Mouse (Mus musculus) ES-E14 (cell line): Measurements from ENCODE around the gene Creb1.

Experiments
- CHD2 ChIP-seq: IDR thresholded peaks from 2 replicates; pipeline ENCODE4 v1.6.1; 2014; ENCODE audit warnings: mild to moderate bottlenecking, low read depth, low read length, inconsistent platforms
- HCFC1 ChIP-seq: IDR thresholded peaks from 2 replicates; pipeline ENCODE4 v1.6.1; 2012; ENCODE audit warnings: low read length, inconsistent platforms, borderline replicate concordance; ENCODE audit not compliant: insufficient read depth
- ZC3H11A ChIP-seq: IDR thresholded peaks from 2 replicates; pipeline ENCODE4 v1.6.1; 2012; ENCODE audit warnings: low read depth, mild to moderate bottlenecking, inconsistent platforms, low read length, borderline replicate concordance
- ZNF384 ChIP-seq: IDR thresholded peaks from 2 replicates; pipeline ENCODE4 v1.6.1; 2012; ENCODE audit warnings: low read depth, low read length, inconsistent platforms

DNA sequence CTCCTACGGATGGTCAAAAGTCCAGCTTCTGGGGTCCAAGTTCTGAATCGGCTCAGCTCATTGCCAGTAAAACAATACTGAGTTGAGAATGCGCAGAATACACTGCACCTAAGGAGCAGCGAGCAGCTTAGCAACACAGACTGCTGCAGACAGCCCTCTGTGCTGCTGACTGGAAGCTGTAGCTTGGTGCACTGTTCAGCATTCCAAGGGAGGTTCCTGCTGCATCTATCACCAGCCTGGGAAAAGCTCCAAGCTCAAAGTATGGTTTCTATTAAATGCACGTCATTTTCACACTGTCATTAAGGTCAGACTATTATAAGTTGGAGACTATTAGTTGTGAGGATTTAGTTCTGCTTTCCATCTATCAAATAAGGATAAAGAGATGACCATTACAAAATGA lies 88.7 kb downstream of the Creb1 start:
- TF ChIP-seq ZNF384 = no peak
- TF ChIP-seq CHD2 = no peak
- TF ChIP-seq HCFC1 = no peak
- TF ChIP-seq ZC3H11A = no peak
